Mouse (Mus musculus) heart, embryonic 15.5 days (tissue): ENCODE results near the gene Wfikkn1. TPM values are rescaled to one million over a fixed set of nuclear protein-coding genes. Genes with fewer than 3 reads are reported as not detected.

ENCODE experiments used
- ATAC-seq: fragments of 200-750 bp; cut with Nextera tagmentation; replicated peaks from 2 replicates; pipeline ENCODE4 v1.8.0; 2017; ENCODE audit warnings: low read depth, moderate TSS enrichment; ENCODE audit not compliant: insufficient number of reproducible peaks, insufficient read depth, low FRiP score
- H3K27ac ChIP-seq: fragments of 300-500 bp; sonication (generic); 2 replicates; pipeline ENCODE4 v1.5.1; 2015; ENCODE audit warnings: mild to moderate bottlenecking, inconsistent platforms
- H3K27me3 ChIP-seq: fragments of 300-500 bp; sonication (generic); 2 replicates; pipeline ENCODE4 v1.6.1; 2015; ENCODE audit warnings: inconsistent platforms
- H3K36me3 ChIP-seq: fragments of 300-500 bp; sonication (generic); 2 replicates; pipeline ENCODE4 v1.6.1; 2015; ENCODE audit warnings: mild to moderate bottlenecking, inconsistent platforms
- H3K4me1 ChIP-seq: fragments of 300-500 bp; sonication (generic); replicated peaks from 2 replicates; pipeline ENCODE4 v1.6.1; 2015; ENCODE audit warnings: inconsistent platforms
- H3K4me2 ChIP-seq: fragments of 300-500 bp; sonication (generic); 2 replicates; pipeline ENCODE4 v1.6.1; 2015; ENCODE audit warnings: inconsistent platforms, mild to moderate bottlenecking, moderate library complexity
- H3K4me3 ChIP-seq: fragments of 300-500 bp; sonication (generic); 2 replicates; pipeline ENCODE4 v1.5.1; 2015; ENCODE audit warnings: mild to moderate bottlenecking, inconsistent platforms
- H3K9ac ChIP-seq: fragments of 300-500 bp; sonication (generic); 2 replicates; pipeline ENCODE4 v1.6.1; 2015; ENCODE audit warnings: mild to moderate bottlenecking, inconsistent platforms
- H3K9me3 ChIP-seq: fragments of 300-500 bp; sonication (generic); replicated peaks from 2 replicates; pipeline ENCODE4 v1.6.1; 2016; ENCODE audit warnings: inconsistent platforms
- WGBS: fragments of 180-500 bp; shearing (Covaris S2); methylation state at CpG from one replicate; pipeline ENCODE4 v1.1.7; 2015; ENCODE audit warnings: mixed read lengths; 5-methylcytosine and 5-hydroxymethylcytosine counted together
- polyA plus RNA-seq: library from polyadenylated mRNA; unstranded; fragments of >200 nt; fragmentation: Nextera tagmentation; extraction: Ambion mirVana; gene quantifications from 2 replicates; pipeline ENCODE4 v1.2.1, GENCODE M21; 2015

Gene Wfikkn1
- polyA plus RNA-seq, 1 experiment from 2014 or later, result 0.24 TPM

DNA sequence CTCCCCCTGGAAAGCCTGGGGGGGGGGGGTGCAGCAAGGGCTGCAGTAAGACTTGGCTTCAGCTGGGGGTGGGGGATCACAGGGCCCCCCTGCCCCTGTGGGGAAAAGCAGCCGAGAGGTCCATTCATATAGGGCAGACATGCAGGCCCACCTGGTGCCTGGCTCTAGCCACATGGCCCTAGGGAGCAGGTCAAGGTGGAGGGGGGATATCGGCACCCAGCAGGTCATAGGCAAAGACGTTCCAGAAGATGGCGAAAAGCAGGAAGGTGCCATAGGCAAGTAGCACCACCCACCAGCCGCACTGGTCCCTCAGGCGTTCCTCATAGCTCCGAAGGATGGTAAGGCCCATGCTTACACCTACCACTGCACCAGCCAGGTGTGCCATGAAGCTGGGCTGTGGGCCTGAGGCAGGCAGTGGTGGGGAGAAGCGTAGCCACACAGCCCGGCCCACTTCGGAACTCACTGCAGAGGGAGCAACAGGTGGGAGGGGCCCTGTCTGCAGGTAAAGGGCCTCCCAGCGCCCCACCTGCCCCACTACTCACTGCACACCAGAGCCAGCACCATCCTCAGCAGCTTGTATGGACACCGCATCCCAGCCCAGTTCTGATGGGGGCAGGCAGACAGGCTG, 45.9 kb downstream of the Wfikkn1 start:
- H3K9ac ChIP-seq, result peak overlapping the region; percentile 86
- H3K36me3 ChIP-seq, result peaks cover 29% of the 10 kb centered on the region
- no peak for ATAC-seq
- H3K4me2 ChIP-seq, result peak overlapping the region; percentile 91
- peak overlapping the region; percentile 82 for H3K4me3 ChIP-seq
- H3K27ac ChIP-seq, result peak overlapping the region; percentile 99
- H3K4me1 ChIP-seq, result peaks cover 73% of the 10 kb centered on the region
- 86% methylated on average over 12 of the region's 12 CpGs for WGBS
- no peaks in the 10 kb centered on the region for H3K9me3 ChIP-seq
- no peaks in the 10 kb centered on the region for H3K27me3 ChIP-seq

DNA sequence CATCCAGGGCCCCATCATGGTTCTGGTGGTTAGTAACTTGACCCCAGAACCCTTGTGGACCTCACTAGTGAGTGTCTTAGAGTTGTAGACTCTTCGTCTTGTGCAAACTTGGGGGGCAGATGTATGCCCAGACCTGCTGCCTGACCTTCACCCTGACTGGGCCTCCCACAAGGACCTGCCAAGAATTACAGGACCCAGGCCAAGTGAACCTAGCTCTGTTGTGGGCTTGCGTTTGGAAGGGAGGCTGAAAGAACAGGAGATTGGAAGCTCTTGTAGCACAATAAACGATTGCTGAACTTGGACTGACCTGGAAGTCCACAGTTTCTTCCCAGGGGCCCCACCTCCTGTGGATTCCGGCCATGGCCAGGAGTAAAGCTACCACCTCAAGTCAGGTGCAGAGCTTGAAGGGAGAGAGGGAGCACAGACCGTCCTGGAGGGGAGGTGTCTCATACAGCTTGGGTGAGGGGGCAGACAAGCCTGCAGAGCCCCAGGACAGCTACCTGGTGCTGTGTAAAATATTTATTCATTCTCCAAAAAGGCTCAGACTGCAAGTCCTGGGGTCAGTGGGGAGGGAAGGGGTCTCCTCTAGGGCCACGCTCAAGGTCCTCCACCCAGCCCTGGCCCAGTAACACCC, 46.6 kb downstream of the Wfikkn1 start:
- no peaks in the 10 kb centered on the region for H3K9me3 ChIP-seq
- peak overlapping the region; percentile 86 for H3K9ac ChIP-seq
- H3K27me3 ChIP-seq, result no peaks in the 10 kb centered on the region
- H3K4me2 ChIP-seq, result peak overlapping the region; percentile 91
- H3K4me1 ChIP-seq, result peaks cover 76% of the 10 kb centered on the region
- H3K27ac ChIP-seq, result peak overlapping the region; percentile 99
- 15% methylated on average over 6 of the region's 6 CpGs for whole genome bisulfite sequencing
- no peak for ATAC-seq
- H3K4me3 ChIP-seq, result peak overlapping the region; percentile 82
- H3K36me3 ChIP-seq, result peaks cover 23% of the 10 kb centered on the region

DNA sequence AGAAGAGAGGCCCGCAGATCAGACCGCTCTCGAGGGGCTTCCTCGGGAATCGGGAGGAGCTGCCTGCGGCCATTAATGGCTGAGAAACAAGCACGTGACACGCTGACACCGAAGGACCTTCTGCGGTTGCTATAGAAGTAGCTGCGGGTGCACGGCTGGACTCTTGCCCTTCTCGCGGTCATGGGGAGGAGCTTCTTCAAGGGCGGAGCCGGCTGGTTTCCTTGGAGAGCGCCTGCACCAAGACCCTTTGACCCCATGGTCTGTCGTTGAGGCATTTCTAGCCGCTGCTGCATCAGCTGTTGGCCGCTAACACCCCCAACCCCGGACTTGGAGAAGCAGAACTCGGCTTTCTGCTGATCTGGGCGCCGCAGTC, 47.4 kb downstream of the Wfikkn1 start, which contains the start of gene Stub1:
Gene Stub1 (minus strand): TSS at position 114 of the 373 bp plus-strand sequence.
- Histone ChIP-seq H3K27ac (peak within 1 kb of the TSS; percentile 99), H3K27me3 (no peaks in the 10 kb centered on the region), H3K9me3 (no peaks in the 10 kb centered on the region), H3K36me3 (peaks cover 18% of the 10 kb centered on the region), H3K9ac (peak within 1 kb of the TSS; percentile 86), H3K4me2 (peak within 1 kb of the TSS; percentile 91), H3K4me3 (peak within 1 kb of the TSS; percentile 82), H3K4me1 (peaks cover 79% of the 10 kb centered on the region)
- WGBS, result under 1% methylated on average over 24 of the region's 24 CpGs
- peak; percentile 74 for ATAC-seq

DNA sequence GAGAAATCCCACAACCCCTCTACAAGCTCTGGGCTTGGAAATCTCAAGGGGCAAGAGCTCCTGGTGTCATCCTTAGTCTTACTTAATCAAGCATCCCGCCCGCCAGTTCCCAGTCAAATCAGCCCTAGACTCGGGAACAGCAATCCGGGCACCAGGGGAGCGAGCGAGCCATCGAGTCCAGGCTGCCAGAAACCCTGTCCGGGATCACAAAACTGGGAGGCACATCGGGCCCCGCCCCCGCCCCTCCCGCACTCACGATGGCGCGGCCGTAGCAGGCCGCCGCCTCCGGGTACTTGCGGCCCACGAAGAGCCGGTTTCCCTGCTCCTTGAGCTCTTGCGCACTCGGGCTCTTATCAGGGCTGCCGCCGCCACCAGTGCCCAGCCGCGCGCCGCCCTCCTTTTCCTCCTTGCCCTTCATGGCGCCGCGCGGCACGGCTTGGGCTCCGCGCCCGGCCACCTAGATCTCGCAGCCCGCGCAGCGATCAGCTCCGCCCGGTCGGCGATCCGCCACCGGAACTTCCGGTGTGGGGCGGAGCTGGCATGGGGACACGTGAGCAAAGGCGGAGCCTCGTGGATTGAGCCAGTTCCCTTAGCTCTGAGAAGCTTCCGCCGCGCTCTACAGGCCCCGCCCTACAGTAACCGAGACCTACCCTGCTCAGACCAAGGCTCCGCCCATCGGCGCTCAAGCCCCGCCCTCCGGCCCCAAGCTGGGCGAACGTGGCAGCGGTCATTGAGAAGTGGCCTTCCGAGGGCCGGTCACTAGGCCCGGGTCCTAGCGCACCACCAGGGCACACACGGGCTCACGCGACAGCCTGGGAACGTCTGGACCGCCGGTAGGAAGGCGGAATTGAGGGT, 48.0 kb downstream of the Wfikkn1 start:
- H3K9ac ChIP-seq, result peak overlapping the region; percentile 86
- under 1% methylated on average over 72 of the region's 77 CpGs for WGBS
- peak overlapping the region; percentile 82 for H3K4me3 ChIP-seq
- ATAC-seq, result peak; percentile 92
- no peaks in the 10 kb centered on the region for H3K9me3 ChIP-seq
- H3K4me1 ChIP-seq, result peaks cover 76% of the 10 kb centered on the region
- H3K27me3 ChIP-seq, result no peaks in the 10 kb centered on the region
- H3K36me3 ChIP-seq, result peaks cover 20% of the 10 kb centered on the region
- H3K27ac ChIP-seq, result peak overlapping the region; percentile 99
- H3K4me2 ChIP-seq, result peak overlapping the region; percentile 91

DNA sequence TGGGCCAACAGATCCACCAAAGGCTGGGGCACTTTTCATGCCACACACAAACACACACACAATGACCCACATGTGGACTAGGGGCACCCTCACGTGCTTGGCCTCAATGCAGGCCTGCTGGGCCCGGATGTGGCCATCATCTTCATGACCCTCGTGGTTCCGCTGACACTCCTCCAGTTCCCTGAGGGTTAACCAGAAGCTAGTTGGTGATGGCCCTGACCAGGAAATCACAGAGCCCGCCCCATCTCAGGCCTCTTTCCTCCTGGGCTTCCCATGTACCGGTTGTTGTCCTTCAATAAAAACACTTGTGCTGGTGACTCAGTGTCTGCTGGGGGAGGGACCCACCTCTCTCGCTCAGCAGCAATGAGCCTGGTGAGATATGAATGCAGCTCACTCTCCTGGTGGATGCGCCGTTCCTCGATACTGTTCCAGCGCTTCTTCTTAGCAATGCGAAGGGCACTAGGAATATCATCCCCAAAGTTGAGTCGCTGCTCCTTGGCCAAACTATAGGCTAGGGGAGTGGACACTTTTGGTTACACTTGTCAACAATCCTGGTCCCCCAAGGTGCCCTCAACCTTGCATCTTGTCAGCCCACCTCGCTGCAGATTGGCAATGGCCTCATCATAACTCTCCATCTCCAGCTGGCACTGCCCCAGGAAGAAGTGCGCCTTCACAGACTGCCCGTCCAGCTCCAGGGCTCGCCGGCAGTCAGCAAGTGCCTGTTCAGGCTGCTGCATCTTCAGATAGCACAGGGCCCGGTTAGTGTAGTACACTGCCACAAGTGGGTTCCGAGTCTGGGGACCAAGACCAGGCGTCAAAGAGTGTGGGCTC, 49.0 kb downstream of the Wfikkn1 start:
- H3K9ac ChIP-seq, result peak overlapping the region; percentile 83
- no peak for ATAC-seq
- peak overlapping the region; percentile 91 for H3K4me2 ChIP-seq
- H3K9me3 ChIP-seq, result no peaks in the 10 kb centered on the region
- 44% methylated on average over 21 of the region's 21 CpGs for WGBS
- H3K36me3 ChIP-seq, result peaks cover 24% of the 10 kb centered on the region
- no peaks in the 10 kb centered on the region for H3K27me3 ChIP-seq
- H3K27ac ChIP-seq, result peak overlapping the region; percentile 99
- H3K4me3 ChIP-seq, result peak overlapping the region; percentile 82
- peaks cover 66% of the 10 kb centered on the region for H3K4me1 ChIP-seq

DNA sequence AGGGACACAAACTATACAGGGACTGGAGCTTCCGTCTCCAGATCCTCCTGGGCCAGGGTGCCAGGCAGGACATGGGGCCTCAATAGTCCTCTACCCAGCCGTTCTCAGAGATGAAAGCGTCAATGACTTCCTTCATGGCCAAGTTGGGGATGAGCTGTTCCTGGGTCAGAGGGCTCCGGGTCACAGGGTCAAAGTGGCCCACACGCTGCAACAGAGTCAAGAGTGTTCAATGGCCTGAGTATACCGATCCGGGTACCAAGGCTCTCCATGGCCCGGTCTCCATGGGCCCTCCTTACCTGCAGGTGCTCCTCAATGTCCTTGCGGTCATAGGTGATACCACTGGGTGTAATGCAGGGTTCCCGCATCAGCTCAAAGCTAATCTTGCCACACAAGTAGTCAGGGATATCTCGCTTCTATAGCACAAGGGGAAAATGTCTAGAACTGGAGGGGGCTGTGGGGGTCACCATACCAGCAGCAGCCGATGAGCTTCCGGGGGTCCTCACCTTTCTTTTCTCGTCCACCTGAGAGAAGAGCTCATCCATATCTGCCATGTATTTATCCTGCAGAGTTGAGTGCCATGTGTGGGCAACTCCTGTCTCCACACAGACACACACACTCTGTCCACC, 49.7 kb downstream of the Wfikkn1 start:
- peak overlapping the region; percentile 82 for H3K4me3 ChIP-seq
- no peak overlapping the region for H3K27ac ChIP-seq
- WGBS, result 84% methylated on average over 14 of the region's 14 CpGs
- H3K9me3 ChIP-seq, result no peaks in the 10 kb centered on the region
- H3K4me1 ChIP-seq, result peaks cover 59% of the 10 kb centered on the region
- ATAC-seq, result no peak
- H3K36me3 ChIP-seq, result peaks cover 24% of the 10 kb centered on the region
- peak overlapping the region; percentile 91 for H3K4me2 ChIP-seq
- no peak overlapping the region for H3K9ac ChIP-seq
- H3K27me3 ChIP-seq, result no peaks in the 10 kb centered on the region

DNA sequence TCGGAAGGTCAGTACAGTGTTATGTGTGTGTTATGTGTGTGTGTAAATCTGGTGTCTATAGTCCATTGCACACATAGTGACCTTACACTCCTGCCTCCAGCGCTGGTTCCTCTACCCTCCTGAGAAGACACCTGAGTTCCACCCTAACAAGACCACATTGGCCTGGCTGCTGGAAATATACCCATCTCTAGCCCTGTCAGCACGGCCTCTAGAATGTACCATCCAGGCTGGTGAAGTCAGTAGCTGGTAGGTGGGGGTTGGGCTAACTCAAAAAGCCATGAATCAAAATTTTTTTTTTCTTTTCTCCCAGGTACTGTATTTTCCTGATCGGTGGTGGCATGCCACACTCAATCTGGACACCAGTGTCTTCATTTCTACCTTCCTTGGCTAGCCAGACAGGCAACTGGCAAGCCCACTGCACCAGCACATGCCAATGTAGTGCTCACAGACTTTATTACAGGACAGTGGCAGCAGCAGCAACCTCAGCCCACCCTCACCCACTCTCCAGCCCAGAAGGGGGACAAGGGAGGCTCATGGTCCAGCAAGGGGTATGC, 50.4 kb downstream of the Wfikkn1 start:
- no peak overlapping the region for H3K9ac ChIP-seq
- 79% methylated on average over 4 of the region's 4 CpGs for WGBS
- no peak for ATAC-seq

DNA sequence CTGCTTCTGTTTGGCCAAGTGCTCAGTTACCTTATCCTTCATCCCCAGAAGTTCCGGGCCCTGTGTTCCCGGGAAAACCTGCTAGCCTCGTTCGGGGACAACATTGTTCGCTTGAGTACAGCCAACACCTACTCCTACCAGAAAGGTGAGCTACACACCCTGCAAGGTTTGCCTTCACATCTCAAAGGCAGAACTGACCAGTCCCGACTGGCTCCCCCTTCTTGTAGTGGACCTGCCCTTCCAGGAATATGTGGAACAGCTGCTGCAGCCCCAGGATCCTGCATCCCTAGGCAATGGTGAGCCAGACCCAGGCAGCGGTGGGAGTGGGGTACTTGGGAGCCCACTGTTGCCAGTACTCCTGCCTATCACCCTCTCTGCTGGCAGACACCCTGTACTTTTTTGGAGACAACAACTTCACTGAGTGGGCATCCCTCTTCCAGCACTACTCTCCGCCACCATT, 51.1 kb downstream of the Wfikkn1 start:
- H3K4me3 ChIP-seq, result peak overlapping the region; percentile 72
- no peak for ATAC-seq
- H3K36me3 ChIP-seq, result peaks cover 18% of the 10 kb centered on the region
- H3K27me3 ChIP-seq, result no peaks in the 10 kb centered on the region
- no peaks in the 10 kb centered on the region for H3K9me3 ChIP-seq
- peak overlapping the region; percentile 90 for H3K27ac ChIP-seq
- peak overlapping the region; percentile 82 for H3K9ac ChIP-seq
- H3K4me2 ChIP-seq, result peak overlapping the region; percentile 84
- 39% methylated on average over 8 of the region's 8 CpGs for WGBS
- peaks cover 55% of the 10 kb centered on the region for H3K4me1 ChIP-seq

More for the DNA sequence above, 50.4 kb downstream of the Wfikkn1 start:
- no peak overlapping the region for H3K27ac ChIP-seq
- H3K4me1 ChIP-seq, result peaks cover 55% of the 10 kb centered on the region
- H3K27me3 ChIP-seq, result no peaks in the 10 kb centered on the region
- H3K4me2 ChIP-seq, result peak overlapping the region; percentile 84; the same call in 1 of the 2 replicates
- peaks cover 22% of the 10 kb centered on the region for H3K36me3 ChIP-seq
- H3K9me3 ChIP-seq, result no peaks in the 10 kb centered on the region
- peak overlapping the region; percentile 72 for H3K4me3 ChIP-seq

DNA sequence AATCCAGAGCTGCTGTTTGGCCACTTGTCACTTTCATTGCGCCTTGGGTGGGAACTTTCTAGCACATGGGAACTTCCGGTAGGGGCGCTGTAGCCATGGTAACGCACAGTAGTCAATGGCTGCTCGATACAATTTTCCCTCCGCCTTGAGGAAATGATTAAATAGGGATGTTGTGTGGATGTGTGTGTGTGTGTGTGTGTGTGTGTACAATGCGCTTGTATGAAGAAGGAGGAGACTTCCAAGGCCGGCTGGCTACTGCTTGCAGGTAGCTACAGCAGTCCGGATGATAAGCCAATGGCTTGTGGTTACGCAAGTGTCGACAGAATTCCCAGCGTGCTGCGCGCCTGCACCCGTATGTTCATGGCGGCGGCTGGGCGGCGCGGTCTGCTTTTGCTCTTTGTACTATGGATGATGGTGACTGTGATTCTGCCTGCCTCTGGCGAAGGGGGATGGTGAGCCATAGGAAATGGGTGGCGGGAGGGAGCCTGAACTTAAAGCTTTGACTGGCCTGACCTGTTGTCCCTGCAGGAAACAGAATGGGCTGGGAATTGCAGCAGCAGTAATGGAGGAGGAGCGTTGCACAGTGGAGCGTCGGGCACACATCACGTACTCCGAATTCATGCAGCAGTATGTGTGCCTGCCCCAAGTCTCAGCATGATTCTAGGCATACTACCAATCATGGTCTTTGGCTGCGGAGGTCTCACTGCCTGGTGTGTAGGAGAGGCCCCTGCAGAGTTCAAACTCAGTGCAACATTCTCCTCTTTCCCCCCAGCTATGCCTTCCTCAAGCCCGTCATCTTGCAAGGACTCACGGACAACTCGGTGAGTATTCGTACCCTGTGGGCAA, 51.7 kb downstream of the Wfikkn1 start, which contains the start of gene Jmjd8:
Gene Jmjd8 (plus strand): TSS at position 156 of the 846 bp plus-strand sequence.
- Histone ChIP-seq H3K27ac (peak within 1 kb of the TSS; percentile 90), H3K4me1 (peaks cover 55% of the 10 kb centered on the region), H3K27me3 (no peaks in the 10 kb centered on the region), H3K36me3 (peaks cover 18% of the 10 kb centered on the region), H3K4me3 (peak within 1 kb of the TSS; percentile 72), H3K4me2 (peak within 1 kb of the TSS; percentile 84), H3K9ac (peak within 1 kb of the TSS; percentile 82), H3K9me3 (no peaks in the 10 kb centered on the region)
- under 1% methylated on average over 32 of the region's 32 CpGs for WGBS
- no peak for ATAC-seq
